Mouse (Mus musculus) ovary, adult 10 weeks (tissue): Measurements from ENCODE around the gene Cd320. TPM values are rescaled to one million over a fixed set of nuclear protein-coding genes. Genes with fewer than 3 reads are reported as not detected.

Experiments
- polyA plus RNA-seq: library from polyadenylated mRNA; stranded (reverse); fragments of 350-450 nt; fragmentation: Illumina TruSeq; extraction: RNeasy Lipid Tissue Mini Kit (QIAGEN cat#74804); gene quantifications from one replicate; pipeline ENCODE4 v1.2.3, GENCODE M21; 2014

Gene Cd320
- polyA plus RNA-seq: 9.6 TPM

DNA sequence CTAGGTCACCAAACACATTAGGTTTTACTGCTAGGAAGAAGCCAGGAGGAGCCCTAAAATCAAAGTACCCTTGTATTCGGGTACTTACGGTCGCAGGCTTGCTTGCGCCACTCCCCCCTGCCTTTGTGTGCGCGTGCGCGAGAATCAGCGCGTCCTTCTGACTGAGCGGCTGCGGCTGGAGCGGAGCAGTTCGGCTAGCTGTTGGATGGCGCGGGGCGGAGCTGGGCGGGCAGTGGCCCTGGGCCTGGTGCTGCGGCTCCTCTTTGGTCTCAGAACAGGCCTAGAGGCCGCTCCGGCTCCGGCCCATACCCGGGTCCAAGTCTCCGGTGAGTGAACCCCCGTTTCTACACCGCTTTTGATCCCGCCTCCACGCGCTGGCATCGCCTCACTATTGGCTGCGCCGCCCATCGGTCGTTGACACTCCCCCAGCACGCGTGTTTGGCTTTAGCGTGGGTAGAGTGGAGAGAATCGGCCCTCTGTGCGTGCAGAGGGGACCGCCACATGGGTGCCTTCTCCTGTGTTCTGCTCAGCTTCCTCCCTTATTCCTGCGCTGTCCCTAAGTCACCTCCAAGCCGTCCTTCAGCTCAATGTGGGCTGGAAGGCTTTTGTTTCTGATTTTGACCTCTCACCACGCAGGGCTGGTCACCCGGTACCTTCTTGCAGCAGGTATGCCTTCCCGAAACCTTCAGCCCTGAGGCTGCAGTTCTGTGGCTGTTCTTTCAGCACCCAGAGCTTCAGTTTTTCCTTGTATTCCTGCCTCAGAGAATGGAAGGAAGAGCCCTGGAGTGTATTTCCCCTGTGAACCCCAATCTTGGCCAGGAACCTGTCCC lies at the start of gene Cd320:
Gene Cd320 (plus strand): TSS at position 126 of the 830 bp plus-strand sequence.

DNA sequence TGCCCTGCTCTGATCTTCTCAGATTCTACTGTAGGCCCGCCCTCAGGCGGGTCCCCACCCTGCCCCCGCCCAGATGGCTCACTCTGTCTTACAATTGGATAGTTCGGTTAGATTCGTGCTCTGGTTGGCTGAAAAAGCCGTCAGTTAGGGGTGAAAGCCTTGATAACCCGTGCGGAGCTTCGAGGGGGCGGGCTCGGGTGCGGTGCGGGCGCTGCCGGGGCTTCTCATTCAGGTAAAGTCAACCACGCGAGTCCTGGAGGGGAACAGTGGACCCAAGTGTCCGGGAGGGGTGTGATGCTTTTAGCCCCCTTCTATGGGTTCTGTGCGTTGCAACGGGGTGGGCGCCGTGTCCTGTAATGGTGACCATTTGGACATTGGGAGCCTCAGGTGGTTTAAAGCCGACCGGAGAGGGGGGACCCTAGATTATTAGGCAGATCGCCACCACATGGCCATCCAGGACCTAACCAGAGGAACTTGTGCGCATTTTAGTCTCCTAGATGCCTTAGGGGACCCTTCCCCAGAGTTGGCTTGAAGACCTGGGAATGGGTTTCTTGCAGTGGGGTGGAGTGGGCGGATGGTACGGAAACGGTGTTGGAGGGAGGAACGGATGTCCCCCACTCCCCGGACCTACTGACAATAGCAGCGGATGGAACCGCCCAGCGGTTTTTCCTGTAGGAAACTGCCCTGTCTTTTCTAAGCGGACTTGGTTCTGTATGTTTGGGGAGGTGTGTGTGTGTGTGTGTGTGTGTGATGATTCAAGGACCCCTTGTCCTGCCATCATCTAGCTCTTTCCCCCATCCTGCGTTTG lies 32.4 kb upstream of the Cd320 start, which contains the start of gene Kank3:
Gene Kank3 (plus strand): TSS at position 186 of the 808 bp plus-strand sequence.

DNA sequence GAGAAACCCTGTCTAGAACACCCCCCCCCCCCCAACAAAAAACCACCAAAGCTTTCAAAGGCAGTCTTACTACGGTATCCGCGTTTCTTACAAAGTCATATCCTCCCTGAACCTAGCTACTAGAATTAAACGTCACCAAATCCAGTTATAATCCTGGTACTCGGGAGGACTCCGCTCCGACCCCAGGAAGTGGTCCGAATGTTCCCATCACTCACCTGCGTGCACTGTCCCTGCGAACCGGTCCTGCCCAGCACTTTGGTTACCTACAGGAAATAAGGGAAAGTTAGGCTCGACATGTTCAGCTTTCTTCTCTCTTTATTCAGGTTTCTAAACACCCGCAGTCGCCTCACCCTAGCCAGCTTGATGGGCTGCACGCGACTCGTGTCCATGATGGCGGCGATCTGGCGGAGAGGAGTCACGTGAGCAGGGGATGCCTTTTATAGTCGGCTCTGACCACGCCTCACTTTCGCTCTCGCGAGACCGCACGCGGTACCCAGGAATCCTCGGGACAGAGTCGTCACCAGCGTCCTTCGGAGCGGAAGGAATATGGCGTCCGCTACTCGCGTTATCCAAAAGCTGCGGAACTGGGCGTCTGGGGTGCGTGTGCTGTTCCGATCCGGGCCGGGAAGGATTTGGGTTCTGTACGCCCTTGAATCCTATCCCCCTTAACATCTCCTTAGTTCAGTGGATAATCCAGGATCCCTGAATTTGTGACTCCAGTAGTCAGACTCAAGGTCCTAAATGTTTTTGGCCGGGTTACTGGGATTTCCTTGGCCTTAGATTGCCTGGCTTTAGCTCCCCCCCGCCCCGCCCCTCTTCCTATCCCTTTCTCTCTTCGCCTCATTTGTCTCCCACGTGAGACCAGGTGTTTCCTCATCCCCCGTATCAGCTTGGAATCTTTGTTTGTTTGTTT lies 18.6 kb upstream of the Cd320 start, which contains the start of the genes Rps28 and Ndufa7:
Gene Rps28 (minus strand): TSS at position 479 of the 913 bp plus-strand sequence.
Gene Ndufa7 (plus strand): TSS at position 489 of the 913 bp plus-strand sequence.

DNA sequence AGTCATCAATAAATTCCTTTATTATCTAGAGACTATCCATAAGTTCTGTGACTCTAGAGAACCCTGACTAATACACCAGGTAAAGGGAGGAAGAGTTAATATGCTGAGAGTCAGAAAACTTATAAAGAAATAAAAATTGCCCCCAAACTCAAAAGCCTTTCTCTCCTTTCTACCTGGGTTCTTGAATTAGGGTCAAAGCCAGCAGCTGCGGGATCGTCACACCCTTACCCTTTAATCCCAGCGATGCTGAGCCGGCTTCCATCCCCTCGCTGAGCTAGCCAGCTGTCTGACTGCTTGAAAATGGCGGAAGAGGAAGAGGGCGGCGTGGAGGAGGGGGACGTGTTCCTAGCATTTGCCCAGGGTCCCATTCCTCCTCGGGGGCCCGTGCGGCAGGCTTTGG lies 30.6 kb downstream of the Cd320 start, which contains the start of gene Gm7029:
Gene Gm7029 (plus strand): TSS at position 301 of the 400 bp plus-strand sequence.

DNA sequence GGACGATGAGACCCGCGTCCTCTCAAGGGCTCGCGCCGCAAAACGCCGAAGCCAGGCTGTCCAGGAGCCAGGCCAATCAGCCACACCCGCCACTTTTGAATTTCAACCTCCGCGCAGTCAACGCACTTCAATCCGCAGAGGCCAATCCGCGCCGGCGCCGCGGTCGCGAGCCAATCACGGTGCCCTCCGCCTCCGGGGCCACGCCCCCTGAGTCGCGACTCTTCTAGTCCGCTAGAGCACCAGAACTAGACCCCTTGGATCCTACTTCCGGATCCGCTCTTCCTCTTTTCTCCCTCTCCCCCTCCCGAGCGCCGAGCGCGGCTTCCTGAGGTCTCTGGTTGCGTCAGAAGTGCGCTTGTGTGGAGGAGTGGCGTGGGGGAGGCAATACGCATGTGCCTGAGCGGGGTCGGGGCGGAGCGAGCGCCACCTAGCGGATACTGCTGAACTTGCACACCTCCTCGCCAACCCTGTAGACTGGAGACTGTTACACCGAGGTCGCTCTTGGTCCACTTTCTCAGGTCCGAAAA lies 47.7 kb downstream of the Cd320 start, which contains the start of gene Kifc1:
Gene Kifc1 (minus strand): TSS at position 129 of the 527 bp plus-strand sequence.

Other genes with a start within 250 kb of the Cd320 start
- 2.1 TPM for gene Zfp414, start 214.0 kb upstream of the Cd320 start, polyA plus RNA-seq
- not detected for gene Pram1, start 205.0 kb upstream of the Cd320 start, polyA plus RNA-seq
- gene Hnrnpm, start 156.2 kb upstream of the Cd320 start, polyA plus RNA-seq: 627 TPM
- 16.3 TPM for gene March2, start 124.4 kb upstream of the Cd320 start, polyA plus RNA-seq
- 36.7 TPM for gene Rab11b, start 82.6 kb upstream of the Cd320 start, polyA plus RNA-seq
- 5.5 TPM for gene Angptl4, start 61.3 kb upstream of the Cd320 start, polyA plus RNA-seq
- 5.6 TPM for gene Kank3, start 32.6 kb upstream of the Cd320 start, polyA plus RNA-seq
- 90.3 TPM for gene Rps28, start 18.5 kb upstream of the Cd320 start, polyA plus RNA-seq
- 14.1 TPM for gene Ndufa7, start 18.5 kb upstream of the Cd320 start, polyA plus RNA-seq
- not detected for gene Gm7029, start 30.7 kb downstream of the Cd320 start, polyA plus RNA-seq
- 4.2 TPM for gene Kifc1, start 47.6 kb downstream of the Cd320 start, polyA plus RNA-seq
- not detected for gene Platr17, start 62.0 kb downstream of the Cd320 start, polyA plus RNA-seq
- 6.0 TPM for gene Daxx, start 66.3 kb downstream of the Cd320 start, polyA plus RNA-seq
- gene Tapbp, start 72.8 kb downstream of the Cd320 start, polyA plus RNA-seq: 33.7 TPM
- gene Zbtb22, start 72.8 kb downstream of the Cd320 start, polyA plus RNA-seq: 1.7 TPM
- gene Rgl2, start 86.5 kb downstream of the Cd320 start, polyA plus RNA-seq: 1.9 TPM
- gene Pfdn6, start 97.3 kb downstream of the Cd320 start, polyA plus RNA-seq: 15.3 TPM
- gene Wdr46, start 97.6 kb downstream of the Cd320 start, polyA plus RNA-seq: 0.74 TPM
- gene B3galt4, start 108.4 kb downstream of the Cd320 start, polyA plus RNA-seq: 0.29 TPM
- 3.7 TPM for gene Vps52, start 112.7 kb downstream of the Cd320 start, polyA plus RNA-seq
- 24.9 TPM for gene Rps18, start 112.9 kb downstream of the Cd320 start, polyA plus RNA-seq
- gene H2-K1, start 157.3 kb downstream of the Cd320 start, polyA plus RNA-seq: 77.3 TPM
- 1.5 TPM for gene Ring1, start 181.6 kb downstream of the Cd320 start, polyA plus RNA-seq
- gene H2-Ke6, start 185.0 kb downstream of the Cd320 start, polyA plus RNA-seq: not detected
- 1.2 TPM for gene Slc39a7, start 188.6 kb downstream of the Cd320 start, polyA plus RNA-seq
- gene Rxrb, start 188.7 kb downstream of the Cd320 start, polyA plus RNA-seq: 1.2 TPM
- gene Col11a2, start 196.3 kb downstream of the Cd320 start, polyA plus RNA-seq: not detected
- not detected for gene H2-Oa, start 249.2 kb downstream of the Cd320 start, polyA plus RNA-seq